Mouse (Mus musculus): ENCODE results near the gene Cyth3. TPM values are rescaled to one million over a fixed set of nuclear protein-coding genes. Genes with fewer than 3 reads are reported as not detected.
A peak's percentile ranks its signal among the peaks of the same experiment; 100 is the strongest.

Cyth3 gene
- polyA plus RNA-seq, 1 experiment from 2014 or later: 39.8 TPM

DNA sequence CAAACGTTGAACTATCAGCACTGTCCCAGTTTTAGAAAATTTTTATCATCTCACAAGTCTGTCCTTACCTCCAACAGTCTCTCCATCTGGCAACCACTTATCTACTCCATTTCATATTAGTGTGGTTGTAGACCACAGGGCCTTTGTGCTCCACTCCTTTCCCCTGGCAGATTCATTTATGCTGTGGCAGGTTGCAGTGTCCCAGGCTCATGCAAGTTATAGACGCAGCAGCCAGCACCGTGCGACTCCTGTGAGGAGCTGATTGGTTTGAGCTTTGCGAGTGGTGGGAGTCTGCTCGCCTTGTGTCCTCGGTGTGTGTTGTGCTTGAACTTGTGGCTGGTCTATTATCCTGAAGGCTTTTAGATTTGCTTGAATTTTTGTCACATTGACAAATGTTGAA is 17.6 kb downstream of the Cyth3 start:
- no peaks in the 10 kb centered on the region for H3K27me3 ChIP-seq
- H3K27ac ChIP-seq: no peak overlapping the region
- no peaks in the 10 kb centered on the region for H3K36me3 ChIP-seq
- 86% methylated on average over 7 of the region's 7 CpGs for WGBS
- no peak overlapping the region for H3K4me2 ChIP-seq (replicated peaks)
- H3K9me3 ChIP-seq (replicated peaks): no peaks in the 10 kb centered on the region
- no peak overlapping the region for H3K9ac ChIP-seq
- H3K4me3 ChIP-seq: no peak overlapping the region
- peaks cover 9% of the 10 kb centered on the region; the same call in 1 of the 2 replicates for H3K4me1 ChIP-seq
- ATAC-seq (ENCODE audit: low FRiP score): no peak

DNA sequence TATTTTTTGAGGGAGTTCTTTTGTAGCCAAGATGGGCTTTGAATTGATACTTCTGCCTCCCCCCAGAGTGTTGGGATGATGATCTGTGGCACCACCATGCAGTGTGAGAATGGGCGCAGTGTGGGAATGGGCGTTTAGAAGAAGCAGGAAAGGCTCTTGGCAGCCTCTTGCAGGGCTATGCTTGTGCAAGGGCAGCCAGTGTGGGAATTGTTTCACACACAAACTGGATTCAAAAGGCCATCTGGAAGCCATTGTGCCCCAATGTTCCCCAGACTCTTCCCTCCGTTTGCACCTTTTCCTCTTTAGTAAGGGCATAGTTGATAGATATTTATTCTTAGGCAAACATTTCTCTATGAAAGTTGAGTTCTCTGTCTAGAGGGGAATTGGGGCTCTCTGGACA is 19.3 kb downstream of the Cyth3 start:
- H3K27me3 ChIP-seq: no peaks in the 10 kb centered on the region
- peaks cover 8% of the 10 kb centered on the region; the same call in 1 of the 2 replicates for H3K4me1 ChIP-seq
- 68% methylated on average over 3 of the region's 3 CpGs for WGBS
- H3K4me2 ChIP-seq (replicated peaks): no peak overlapping the region
- no peak overlapping the region for H3K9ac ChIP-seq
- ATAC-seq (ENCODE audit: low FRiP score): no peak
- no peaks in the 10 kb centered on the region for H3K36me3 ChIP-seq
- H3K4me3 ChIP-seq: no peak overlapping the region
- H3K27ac ChIP-seq: no peak overlapping the region
- H3K9me3 ChIP-seq (replicated peaks): no peaks in the 10 kb centered on the region

DNA sequence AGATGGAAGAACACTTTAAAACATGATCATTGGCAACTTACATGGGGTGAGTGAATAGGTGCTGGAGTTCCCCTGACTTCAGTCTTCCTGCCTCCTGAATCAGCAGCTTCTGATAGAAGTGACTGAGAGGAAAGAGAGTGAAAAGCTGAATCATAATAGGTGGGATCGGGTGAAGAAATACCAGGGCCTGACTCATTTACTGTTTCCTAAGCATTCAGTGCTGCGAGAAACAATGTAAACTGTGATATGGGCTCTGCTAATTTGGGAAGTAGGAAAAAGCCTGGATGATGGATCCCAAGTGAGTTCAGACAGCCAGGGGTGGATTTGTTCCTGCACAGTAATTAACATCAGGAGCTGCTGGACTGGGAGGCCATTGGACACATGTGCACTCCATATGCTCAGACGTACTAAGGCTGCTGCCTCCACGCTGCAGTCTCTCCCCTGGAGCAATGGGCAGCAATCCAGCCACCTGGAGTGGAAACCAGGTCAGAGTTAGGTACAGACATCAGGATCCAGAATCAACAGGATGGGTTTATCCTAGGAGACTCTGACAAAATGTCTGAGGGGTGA is 20.1 kb downstream of the Cyth3 start:
- Histone ChIP-seq H3K9ac (no peak overlapping the region), H3K9me3 (replicated peaks) (no peaks in the 10 kb centered on the region), H3K27me3 (no peaks in the 10 kb centered on the region), H3K4me1 (peaks cover 8% of the 10 kb centered on the region; the same call in 1 of the 2 replicates), H3K27ac (no peak overlapping the region), H3K4me3 (no peak overlapping the region), H3K4me2 (replicated peaks) (no peak overlapping the region), H3K36me3 (no peaks in the 10 kb centered on the region)
- WGBS: 54% methylated on average over 4 of the region's 4 CpGs
- ATAC-seq (ENCODE audit: low FRiP score): no peak

DNA sequence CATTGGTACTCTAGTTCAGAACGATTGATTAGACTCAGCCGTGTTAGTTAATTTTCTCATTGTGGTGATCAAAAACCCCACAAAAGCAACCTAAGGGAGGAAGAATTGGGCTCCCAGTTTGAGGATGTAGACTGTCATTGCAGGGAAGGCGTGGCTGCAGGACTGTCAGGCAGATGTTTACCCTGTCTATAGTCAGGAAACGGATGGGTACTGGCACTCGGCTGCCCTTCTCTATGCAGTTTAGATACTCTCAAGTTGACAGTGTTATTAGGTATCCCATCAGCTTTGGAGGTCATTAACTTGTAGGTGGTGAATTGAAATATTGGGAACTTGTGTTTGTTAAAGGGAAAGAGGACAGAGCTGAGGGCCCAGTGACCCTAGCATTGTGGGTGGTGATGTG is 23.7 kb downstream of the Cyth3 start:
- 78% methylated on average over 5 of the region's 5 CpGs for WGBS

DNA sequence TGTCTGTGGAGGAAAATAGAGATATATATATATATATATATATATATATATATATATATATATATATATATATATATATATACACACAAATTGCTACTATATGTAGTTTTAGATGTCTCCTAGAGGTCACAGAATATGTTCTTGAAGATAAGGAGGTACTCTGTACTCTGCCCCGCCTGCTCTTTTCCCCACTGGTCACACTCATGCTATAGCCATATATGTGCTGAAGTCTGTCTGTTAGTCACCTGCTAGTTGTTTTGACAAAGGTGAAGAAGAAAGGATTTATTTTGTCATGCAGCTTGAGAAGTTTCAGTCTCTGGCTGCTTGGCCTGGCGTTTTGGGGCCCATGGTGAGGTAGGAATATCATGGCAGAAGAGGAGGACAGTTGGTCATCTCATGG is 25.2 kb downstream of the Cyth3 start:
- Histone ChIP-seq H3K4me2 (replicated peaks) (no peak overlapping the region), H3K4me3 (no peak overlapping the region), H3K9me3 (replicated peaks) (no peaks in the 10 kb centered on the region), H3K27ac (no peak overlapping the region), H3K4me1 (peaks cover 3% of the 10 kb centered on the region; the same call in 1 of the 2 replicates), H3K9ac (no peak overlapping the region), H3K36me3 (no peaks in the 10 kb centered on the region), H3K27me3 (no peaks in the 10 kb centered on the region)
- ATAC-seq (ENCODE audit: low FRiP score): no peak
- 98% methylated on average over 2 of the region's 2 CpGs for WGBS

More for the DNA sequence above, 23.7 kb downstream of the Cyth3 start:
- H3K4me2 ChIP-seq (replicated peaks): no peak overlapping the region
- H3K36me3 ChIP-seq: no peaks in the 10 kb centered on the region
- no peaks in the 10 kb centered on the region for H3K9me3 ChIP-seq (replicated peaks)
- H3K9ac ChIP-seq: no peak overlapping the region
- ATAC-seq (ENCODE audit: low FRiP score): no peak
- H3K4me1 ChIP-seq: peaks cover 6% of the 10 kb centered on the region; the same call in 1 of the 2 replicates
- H3K4me3 ChIP-seq: no peak overlapping the region
- H3K27me3 ChIP-seq: no peaks in the 10 kb centered on the region
- no peak overlapping the region for H3K27ac ChIP-seq

DNA sequence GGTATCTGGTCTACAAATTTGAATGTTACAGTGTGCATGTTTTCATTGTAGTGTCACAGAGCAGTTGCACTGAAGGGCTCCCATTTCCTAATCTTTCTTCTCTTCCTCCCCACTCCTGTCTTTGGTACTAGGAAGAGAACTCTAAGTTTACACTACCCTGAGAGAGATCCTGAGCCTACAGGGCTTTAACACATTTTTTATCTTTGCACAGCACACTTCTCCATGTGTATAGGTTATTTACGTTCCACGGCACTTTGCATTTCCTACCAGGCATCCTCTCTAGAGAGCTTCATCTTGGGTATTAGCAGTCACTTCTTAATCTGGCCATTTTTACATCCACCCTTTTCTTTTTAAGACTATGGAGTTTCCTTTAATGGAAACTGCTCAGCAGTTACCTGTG is 25.8 kb downstream of the Cyth3 start:
- no peaks in the 10 kb centered on the region for H3K9me3 ChIP-seq (replicated peaks)
- H3K4me1 ChIP-seq: no peaks in the 10 kb centered on the region
- no peaks in the 10 kb centered on the region for H3K36me3 ChIP-seq
- no peak overlapping the region for H3K9ac ChIP-seq
- ATAC-seq (ENCODE audit: low FRiP score): no peak
- H3K4me3 ChIP-seq: no peak overlapping the region
- 83% methylated on average over 2 of the region's 2 CpGs for WGBS
- no peak overlapping the region for H3K4me2 ChIP-seq (replicated peaks)
- no peak overlapping the region for H3K27ac ChIP-seq
- H3K27me3 ChIP-seq: no peaks in the 10 kb centered on the region

DNA sequence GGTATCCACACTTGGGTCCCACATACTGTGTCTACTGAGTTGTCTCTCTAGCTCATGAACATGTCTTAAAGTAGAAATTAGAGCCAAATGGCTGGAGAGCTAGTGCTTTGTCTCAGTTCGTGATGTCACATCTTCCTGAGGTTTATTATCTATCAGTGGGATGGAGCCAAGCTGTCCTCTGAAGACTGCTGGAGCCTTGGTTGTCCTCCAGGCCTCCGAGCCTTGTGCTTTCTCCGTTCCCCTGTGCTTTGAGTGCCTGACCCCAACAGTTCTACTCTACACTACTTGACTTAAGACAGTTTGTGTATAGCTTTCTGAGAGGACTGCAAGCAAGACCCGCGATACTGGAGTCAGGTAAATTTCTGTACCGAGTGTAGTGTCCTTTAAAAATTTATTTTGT is 26.9 kb downstream of the Cyth3 start:
- H3K9ac ChIP-seq: no peak overlapping the region
- WGBS: 98% methylated on average over 6 of the region's 6 CpGs

DNA sequence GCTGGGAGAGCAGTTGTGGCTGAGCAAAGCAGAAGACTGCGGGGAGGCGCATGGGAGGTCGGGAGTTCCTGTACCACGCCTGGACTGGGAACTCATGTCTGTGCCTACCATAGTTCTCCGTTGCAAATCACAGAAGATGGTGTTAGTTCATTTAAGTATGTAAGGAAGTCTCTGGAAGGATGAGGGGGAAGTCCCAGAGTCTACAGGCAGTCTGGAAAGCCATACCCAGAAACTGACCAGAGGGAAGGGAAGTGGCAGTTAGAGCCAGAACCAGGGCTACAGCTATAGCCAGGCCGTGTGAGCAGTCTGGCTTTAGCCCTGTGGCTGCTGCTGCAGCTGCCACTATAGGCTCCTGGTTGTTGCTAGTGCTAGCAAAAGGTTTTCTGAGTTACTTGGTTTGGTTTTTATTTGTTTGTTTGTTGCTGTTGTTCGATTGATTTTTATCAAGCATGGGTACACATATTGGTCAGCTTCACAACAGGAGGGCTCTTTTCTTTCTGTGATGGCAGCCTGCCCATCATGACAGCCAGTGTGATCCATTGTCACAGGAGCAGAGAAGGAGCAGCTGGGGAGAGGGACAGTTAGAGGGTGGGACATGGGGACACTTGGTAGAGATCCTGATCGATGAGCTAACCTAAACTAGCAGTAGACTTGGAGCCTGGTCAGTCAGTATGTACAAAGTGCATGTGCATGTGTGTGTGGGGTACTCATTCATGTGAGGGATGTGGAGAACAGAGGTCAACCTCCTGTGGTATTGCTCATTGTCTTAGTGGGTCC is 29.8 kb downstream of the Cyth3 start:
- no peak for ATAC-seq (ENCODE audit: low FRiP score)
- Histone ChIP-seq H3K36me3 (no peaks in the 10 kb centered on the region), H3K9me3 (replicated peaks) (no peaks in the 10 kb centered on the region), H3K27ac (no peak overlapping the region), H3K4me1 (peaks cover 14% of the 10 kb centered on the region), H3K4me2 (replicated peaks) (no peak overlapping the region), H3K27me3 (no peaks in the 10 kb centered on the region), H3K9ac (no peak overlapping the region), H3K4me3 (no peak overlapping the region)
- WGBS: 80% methylated on average over 8 of the region's 8 CpGs

More for the DNA sequence above, 26.9 kb downstream of the Cyth3 start:
- ATAC-seq (ENCODE audit: low FRiP score): no peak
- H3K9me3 ChIP-seq (replicated peaks): no peaks in the 10 kb centered on the region
- H3K4me2 ChIP-seq (replicated peaks): no peak overlapping the region
- 0 out of 2 replicates have a peak, but pooled peaks cover 2% of the 10 kb centered on the region for H3K4me1 ChIP-seq
- no peaks in the 10 kb centered on the region for H3K36me3 ChIP-seq
- no peaks in the 10 kb centered on the region for H3K27me3 ChIP-seq
- no peak overlapping the region for H3K4me3 ChIP-seq
- H3K27ac ChIP-seq: no peak overlapping the region

DNA sequence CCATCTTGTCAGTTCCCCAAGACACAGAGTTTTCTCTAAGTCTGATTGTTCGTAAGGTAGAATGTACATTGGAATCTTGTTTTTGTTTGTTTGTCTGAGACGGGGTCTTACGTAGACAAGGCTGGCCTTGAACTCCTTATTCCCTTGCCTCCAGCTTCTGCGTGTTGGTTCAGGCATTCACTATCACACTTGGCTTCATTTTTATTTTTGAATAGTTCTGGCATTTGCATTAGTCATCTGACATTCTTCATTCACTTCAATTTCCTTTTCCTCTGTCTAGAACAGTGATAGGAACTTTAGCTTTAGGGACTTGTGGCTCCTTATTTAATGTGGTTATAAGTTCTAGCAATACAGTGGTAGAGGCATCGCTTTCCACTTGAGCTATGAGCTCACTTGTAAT is 31.2 kb downstream of the Cyth3 start:
- H3K4me1 ChIP-seq: peaks cover 19% of the 10 kb centered on the region
- H3K4me3 ChIP-seq: no peak overlapping the region
- no peak overlapping the region for H3K4me2 ChIP-seq (replicated peaks)
- H3K9me3 ChIP-seq (replicated peaks): no peaks in the 10 kb centered on the region
- no peaks in the 10 kb centered on the region for H3K36me3 ChIP-seq
- H3K27ac ChIP-seq: no peak overlapping the region
- no peaks in the 10 kb centered on the region for H3K27me3 ChIP-seq
- 94% methylated on average over 5 of the region's 5 CpGs for WGBS
- H3K9ac ChIP-seq: no peak overlapping the region
- ATAC-seq (ENCODE audit: low FRiP score): no peak

DNA sequence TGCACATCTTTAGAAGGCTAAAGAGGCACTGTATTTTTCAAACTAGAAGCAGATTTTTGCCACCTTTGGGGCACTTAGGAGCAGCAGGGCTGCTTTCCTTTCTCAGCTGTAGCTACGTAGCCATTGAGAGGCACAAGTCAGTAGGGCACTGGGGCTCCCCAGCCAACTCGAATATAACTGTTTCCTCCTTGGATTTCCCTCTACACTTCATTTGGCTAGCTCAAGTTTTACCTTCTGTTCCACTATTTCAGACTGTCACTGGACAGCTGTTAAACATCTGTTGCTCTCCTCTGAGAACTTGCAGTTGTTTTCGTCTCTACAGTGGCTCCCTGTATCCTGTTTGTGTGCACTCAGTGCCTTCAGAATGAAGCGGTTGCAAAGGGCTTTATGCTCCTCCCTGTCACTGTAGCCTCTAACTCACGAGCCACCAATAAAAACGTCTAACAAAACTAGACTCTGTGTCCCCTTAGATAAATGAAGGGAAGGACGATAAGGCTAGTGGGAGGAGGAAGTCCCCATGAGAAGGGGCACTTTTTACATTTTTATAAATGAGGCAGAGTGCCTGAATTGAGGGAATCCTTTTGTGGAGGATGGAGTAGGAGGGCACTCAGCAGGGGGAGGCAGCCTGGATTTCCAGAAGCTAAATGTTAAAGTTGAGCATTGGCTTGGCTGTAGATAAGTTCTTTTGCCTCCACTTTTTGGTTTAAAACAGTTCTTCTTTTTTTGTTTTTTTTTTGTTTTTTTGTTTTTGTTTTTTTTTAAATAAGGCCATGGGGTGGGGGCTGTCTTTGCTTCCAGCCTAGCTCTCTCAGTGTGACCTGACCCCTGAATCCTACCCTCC is 32.6 kb downstream of the Cyth3 start:
- Histone ChIP-seq H3K9me3 (replicated peaks) (no peaks in the 10 kb centered on the region), H3K36me3 (no peaks in the 10 kb centered on the region), H3K27ac (peak overlapping the region; percentile 60), H3K4me1 (peaks cover 19% of the 10 kb centered on the region), H3K4me2 (replicated peaks) (no peak overlapping the region), H3K27me3 (no peaks in the 10 kb centered on the region), H3K4me3 (no peak overlapping the region), H3K9ac (peak overlapping the region; percentile 32; the same call in 1 of the 2 replicates)
- no peak for ATAC-seq (ENCODE audit: low FRiP score)
- 21% methylated on average over 7 of the region's 7 CpGs for WGBS

DNA sequence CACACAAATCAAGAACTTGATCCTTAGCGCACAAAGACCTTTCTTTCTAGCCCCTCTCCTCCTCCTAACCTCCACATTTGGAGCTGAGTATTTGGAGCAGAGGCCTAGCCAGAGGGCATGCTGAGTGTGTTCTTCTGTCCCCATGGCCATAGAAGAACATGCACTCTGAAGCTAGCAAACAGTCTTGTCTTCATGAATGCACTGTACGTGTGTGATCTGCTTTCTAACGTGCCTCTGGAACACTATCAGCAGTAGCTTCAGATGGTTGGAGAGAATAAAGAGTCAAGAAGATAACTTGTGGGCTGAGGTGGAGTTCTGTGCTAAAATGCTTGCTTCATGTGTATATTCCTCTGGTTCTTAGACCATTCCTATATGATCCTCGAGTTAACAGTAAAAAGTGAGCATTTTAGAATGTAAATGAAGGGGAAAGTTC is 33.3 kb downstream of the Cyth3 start:
- Histone ChIP-seq H3K4me1 (peaks cover 19% of the 10 kb centered on the region), H3K27me3 (no peaks in the 10 kb centered on the region), H3K4me3 (no peak overlapping the region), H3K36me3 (no peaks in the 10 kb centered on the region), H3K9ac (no peak overlapping the region), H3K27ac (peak overlapping the region; percentile 62; the same call in 1 of the 2 replicates), H3K9me3 (replicated peaks) (no peaks in the 10 kb centered on the region), H3K4me2 (replicated peaks) (no peak overlapping the region)
- WGBS: 45% methylated on average over 4 of the region's 4 CpGs
- no peak for ATAC-seq (ENCODE audit: low FRiP score)

DNA sequence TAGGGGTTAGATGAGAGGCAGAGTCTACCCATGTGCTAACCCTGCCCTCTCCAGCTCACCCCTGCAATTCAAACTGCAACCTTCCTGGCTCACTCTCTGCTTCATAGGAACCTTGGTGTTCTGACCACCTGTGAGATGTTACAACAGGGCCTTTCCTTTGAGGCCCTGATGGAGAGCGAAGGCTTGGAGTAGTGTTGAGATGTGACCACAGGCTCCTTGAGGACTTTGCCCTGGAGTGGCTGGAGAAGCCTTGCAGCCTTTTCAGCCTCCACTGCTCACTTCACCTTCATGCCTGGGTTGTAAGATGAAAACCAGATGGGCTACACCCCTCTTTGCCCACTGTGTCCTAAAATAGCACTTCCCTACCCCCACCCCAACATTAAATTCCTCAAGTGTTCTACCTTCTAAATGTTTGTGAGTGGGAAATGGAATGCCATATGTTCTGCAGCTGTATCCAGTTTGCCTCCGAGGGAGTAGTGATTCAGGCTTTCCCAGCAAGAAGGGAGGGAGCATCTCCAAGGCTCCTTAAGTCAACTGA is 34.5 kb downstream of the Cyth3 start:
- WGBS: 60% methylated on average over 2 of the region's 2 CpGs
- H3K36me3 ChIP-seq: no peaks in the 10 kb centered on the region
- no peaks in the 10 kb centered on the region for H3K27me3 ChIP-seq
- H3K9ac ChIP-seq: no peak overlapping the region
- H3K27ac ChIP-seq: peak overlapping the region; percentile 48; the same call in 1 of the 2 replicates
- peaks cover 19% of the 10 kb centered on the region for H3K4me1 ChIP-seq
- H3K4me2 ChIP-seq (replicated peaks): no peak overlapping the region
- no peaks in the 10 kb centered on the region for H3K9me3 ChIP-seq (replicated peaks)
- no peak for ATAC-seq (ENCODE audit: low FRiP score)
- no peak overlapping the region for H3K4me3 ChIP-seq

Measured in hindbrain, embryonic 12.5 days (tissue).